Mouse (Mus musculus) ES-E14 (cell line): ENCODE measurements around the gene Fgfbp3. TPM values are rescaled to one million over a fixed set of nuclear protein-coding genes. Genes with fewer than 3 reads are reported as not detected.
"Not testable (repeated sequence)": the region's sequence is repeated elsewhere in the genome, so short reads cannot be mapped to it uniquely, and the experiment has no call there.

ENCODE experiments used
- DNase-seq: peaks from one replicate; pipeline ENCODE4 v3.0.0-alpha.2; 2013; ENCODE audit warnings: low read depth, low spot score
- H3K27ac ChIP-seq: 2 replicates; pipeline ENCODE4 v1.5.1; 2012; ENCODE audit warnings: low read depth, mild to moderate bottlenecking, low read length, moderate library complexity, mixed read lengths; ENCODE audit not compliant: poor library complexity, insufficient read depth, severe bottlenecking
- H3K36me3 ChIP-seq: 2 replicates; pipeline ENCODE4 v1.6.1; 2012; ENCODE audit warnings: mild to moderate bottlenecking, low read length, moderate library complexity, mixed read lengths; ENCODE audit not compliant: control insufficient read depth, poor library complexity, insufficient read depth, severe bottlenecking
- H3K4me1 ChIP-seq, 2 experiments: fragments of 150-350 bp in 1 of 2; sonication (generic) in 1 of 2; 2 replicates each; pipeline ENCODE4 v1.6.1; 2012; ENCODE audit warnings: low read length in 2 of 2, mild to moderate bottlenecking in 1 of 2, mixed read lengths in 1 of 2; ENCODE audit not compliant: control insufficient read depth in 2 of 2, insufficient read depth in 2 of 2, poor library complexity in 1 of 2
- H3K4me3 ChIP-seq, 2 experiments: fragments of 150-350 bp in 1 of 2; sonication (generic) in 1 of 2; 2 replicates each; pipeline ENCODE4 v1.5.1; 2012; ENCODE audit warnings: low read length in 2 of 2, low read depth in 1 of 2, mild to moderate bottlenecking in 1 of 2, mixed read lengths in 1 of 2; ENCODE audit not compliant: insufficient read depth in 1 of 2, poor library complexity in 1 of 2, severe bottlenecking in 1 of 2
- H3K9ac ChIP-seq: 2 replicates; pipeline ENCODE4 v1.6.1; 2012; ENCODE audit warnings: low read depth, mild to moderate bottlenecking, low read length, mixed read lengths; ENCODE audit not compliant: poor library complexity, insufficient read depth, severe bottlenecking
- H3K9me3 ChIP-seq: fragments of 150-350 bp; sonication (generic); 2 replicates; pipeline ENCODE4 v1.6.1; 2012; ENCODE audit warnings: low read depth, mild to moderate bottlenecking, low read length; ENCODE audit not compliant: control insufficient read depth, insufficient read depth
- CHD2 ChIP-seq: IDR thresholded peaks from 2 replicates; pipeline ENCODE4 v1.6.1; 2014; ENCODE audit warnings: mild to moderate bottlenecking, low read depth, low read length, inconsistent platforms
- HCFC1 ChIP-seq: IDR thresholded peaks from 2 replicates; pipeline ENCODE4 v1.6.1; 2012; ENCODE audit warnings: low read length, inconsistent platforms, borderline replicate concordance; ENCODE audit not compliant: insufficient read depth
- MAFK ChIP-seq: IDR thresholded peaks from 2 replicates; pipeline ENCODE4 v1.6.1; 2014; ENCODE audit warnings: mild to moderate bottlenecking, low read depth, low read length, inconsistent platforms; ENCODE audit not compliant: insufficient read depth
- ZC3H11A ChIP-seq: IDR thresholded peaks from 2 replicates; pipeline ENCODE4 v1.6.1; 2012; ENCODE audit warnings: low read depth, mild to moderate bottlenecking, inconsistent platforms, low read length, borderline replicate concordance
- ZNF384 ChIP-seq: IDR thresholded peaks from 2 replicates; pipeline ENCODE4 v1.6.1; 2012; ENCODE audit warnings: low read depth, low read length, inconsistent platforms
- in situ Hi-C, 2 experiments: fragments of 600-800 bp; cut with MboI; formaldehyde crosslinking; loops; one replicate each; pipeline ENCODE4 v1.15.1; 2025; ENCODE audit warnings: low sequenced_read_pairs in 2 of 2, inconsistent platforms in 1 of 2; ENCODE audit not compliant: unreplicated experiment in 2 of 2
- total RNA-seq: library from RNA; depleted of rRNA; stranded (reverse); fragments of 300-350 nt; gene quantifications from 2 replicates; pipeline ENCODE4 v1.2.3, GENCODE M21; 2012; rRNA removed

Gene Fgfbp3
- total RNA-seq, 1 experiment, result 0.80 TPM

- in situ Hi-C loops, result no loop called here
- no peak for TF ChIP-seq ZC3H11A
- no peak for TF ChIP-seq CHD2
- TF ChIP-seq MAFK, result no peak
- TF ChIP-seq ZNF384, result no peak
Measured at GRCm38 (mm10) chr19:36877329-36877728, 42.1 kb downstream of the Fgfbp3 start.

GRCm38 (mm10) chr19:36874651-36875050 lies 44.8 kb downstream of the Fgfbp3 start:
- Histone ChIP-seq H3K9me3 (no peaks in the 10 kb centered on the region), H3K27ac (no peak overlapping the region), H3K9ac (no peak overlapping the region), H3K36me3 (peaks cover 33% of the 10 kb centered on the region), H3K4me3 (no peak overlapping the region), H3K4me1 (no peaks in the 10 kb centered on the region)
- in situ Hi-C loops, result loop anchor here (25.0 kb wide), 1 partner anchor 1937 kb away; no protein-coding TSS in a partner anchor
- TF ChIP-seq ZC3H11A, result no peak
- TF ChIP-seq CHD2, result no peak
- TF ChIP-seq MAFK, result no peak
- no peak for TF ChIP-seq ZNF384
- no peak for TF ChIP-seq HCFC1
- no peak for DNase-seq

More at GRCm38 (mm10) chr19:36877329-36877728, 42.1 kb downstream of the Fgfbp3 start:
- H3K4me1 ChIP-seq, result no peaks in the 10 kb centered on the region
- H3K9ac ChIP-seq, result no peak overlapping the region
- H3K36me3 ChIP-seq, result peaks cover 39% of the 10 kb centered on the region
- no peak overlapping the region for H3K27ac ChIP-seq
- H3K9me3 ChIP-seq, result no peaks in the 10 kb centered on the region
- H3K4me3 ChIP-seq, result no peak overlapping the region
- no peak for DNase-seq

- H3K36me3 ChIP-seq, result peaks cover 25% of the 10 kb centered on the region
- not testable (repeated sequence) for H3K9me3 ChIP-seq, H3K4me3 ChIP-seq, H3K9ac ChIP-seq, H3K27ac ChIP-seq, H3K4me1 ChIP-seq, DNase-seq
- in situ Hi-C loops, result loop anchor here (25.0 kb wide), 1 partner anchor 1931 kb away; no protein-coding TSS in a partner anchor
Measured at GRCm38 (mm10) chr19:36868675-36869074, 50.7 kb downstream of the Fgfbp3 start.

Other genes with a start within 250 kb of the Fgfbp3 start
- gene Ppp1r3c, start 183.0 kb downstream of the Fgfbp3 start, total RNA-seq, result 0.22 and 0.32 TPM in 2 replicates
- 289 and 434 TPM in 2 replicates for gene Tnks2, start 85.4 kb downstream of the Fgfbp3 start, total RNA-seq
- 37.2 and 41.0 TPM in 2 replicates for gene Btaf1, start 6.5 kb upstream of the Fgfbp3 start, total RNA-seq